Mouse (Mus musculus) stomach, embryonic 14.5 days (tissue): ENCODE measurements at regions not wholly inside any gene's neighbourhood (a gene's known extent, or its start where the extent isn't known, plus 50 kb on each side); places are given as distances from the start of the nearest gene placed in this dataset.

Experiments used
- ATAC-seq: fragments of 200-750 bp; cut with Nextera tagmentation; 2 replicates; pipeline ENCODE4 v1.8.0; 2017; ENCODE audit warnings: low read depth, moderate TSS enrichment; ENCODE audit not compliant: insufficient number of reproducible peaks, insufficient read depth, low FRiP score
- H3K27ac ChIP-seq: fragments of 300-500 bp; sonication (generic); 2 replicates; pipeline ENCODE4 v1.5.1; 2014; ENCODE audit warnings: mild to moderate bottlenecking, low read length, moderate library complexity, mixed read lengths
- H3K27me3 ChIP-seq: fragments of 300-500 bp; sonication (generic); 2 replicates; pipeline ENCODE4 v1.6.1; 2014; ENCODE audit warnings: low read length, control low read depth, mixed read lengths; ENCODE audit not compliant: control insufficient read depth, insufficient read depth
- H3K36me3 ChIP-seq: fragments of 300-500 bp; sonication (generic); 2 replicates; pipeline ENCODE4 v1.6.1; 2014; ENCODE audit warnings: mild to moderate bottlenecking, control low read depth, low read length, moderate library complexity, mixed read lengths; ENCODE audit not compliant: control insufficient read depth, insufficient read depth
- H3K4me1 ChIP-seq: fragments of 300-500 bp; sonication (generic); 2 replicates; pipeline ENCODE4 v1.6.1; 2014; ENCODE audit warnings: low read length, control low read depth, mixed read lengths; ENCODE audit not compliant: control insufficient read depth, insufficient read depth
- H3K4me2 ChIP-seq: fragments of 300-500 bp; sonication (generic); replicated peaks from 2 replicates; pipeline ENCODE4 v1.6.1; 2014; ENCODE audit warnings: low read depth, low read length, control low read depth
- H3K4me3 ChIP-seq: fragments of 300-500 bp; sonication (generic); 2 replicates; pipeline ENCODE4 v1.5.1; 2014; ENCODE audit warnings: low read depth, low read length, control low read depth
- H3K9ac ChIP-seq: fragments of 300-500 bp; sonication (generic); replicated peaks from 2 replicates; pipeline ENCODE4 v1.6.1; 2014; ENCODE audit warnings: low read depth, mild to moderate bottlenecking, control low read depth, low read length, moderate library complexity, mixed read lengths
- H3K9me3 ChIP-seq: fragments of 300-500 bp; sonication (generic); 2 replicates; pipeline ENCODE4 v1.6.1; 2016; ENCODE audit warnings: low read depth, low read length, control low read depth; ENCODE audit not compliant: control insufficient read depth
- WGBS: fragments of 180-500 bp; shearing (Covaris S2); extraction: QIAGEN DNeasy Blood & Tissue Kit; methylation state at CpG from one replicate; pipeline ENCODE4 v1.1.7; 2014; 5-methylcytosine and 5-hydroxymethylcytosine counted together

DNA sequence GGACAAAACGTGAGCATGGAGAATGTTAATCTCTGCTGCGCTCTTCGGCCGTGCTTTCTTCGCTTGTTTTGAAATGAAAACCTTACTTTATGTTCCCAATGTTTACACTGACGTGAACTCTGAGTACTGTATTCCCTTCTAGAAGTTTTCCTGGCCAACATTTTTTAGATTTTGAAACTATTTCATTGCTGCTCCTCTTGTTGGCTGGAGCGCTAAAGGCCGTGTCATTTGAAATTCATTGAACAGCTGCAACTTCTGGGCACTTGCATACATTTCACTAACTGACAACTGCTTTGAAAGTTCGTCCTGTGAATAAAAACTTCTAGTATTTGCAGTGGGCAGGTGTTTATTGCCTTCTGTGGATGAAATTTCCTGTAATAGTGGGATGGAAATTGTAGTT is 157.9 kb upstream of the Fam241a start:
- H3K4me3 ChIP-seq: no peak overlapping the region
- no peaks in the 10 kb centered on the region for H3K9me3 ChIP-seq
- 47% methylated on average over 9 of the region's 9 CpGs for WGBS
- no peak overlapping the region for H3K27ac ChIP-seq
- H3K4me2 ChIP-seq: no peak overlapping the region
- H3K36me3 ChIP-seq: no peaks in the 10 kb centered on the region
- no peaks in the 10 kb centered on the region for H3K4me1 ChIP-seq
- ATAC-seq: no peak
- no peak overlapping the region for H3K9ac ChIP-seq
- 0 out of 2 replicates have a peak, but pooled peaks cover 3% of the 10 kb centered on the region for H3K27me3 ChIP-seq

DNA sequence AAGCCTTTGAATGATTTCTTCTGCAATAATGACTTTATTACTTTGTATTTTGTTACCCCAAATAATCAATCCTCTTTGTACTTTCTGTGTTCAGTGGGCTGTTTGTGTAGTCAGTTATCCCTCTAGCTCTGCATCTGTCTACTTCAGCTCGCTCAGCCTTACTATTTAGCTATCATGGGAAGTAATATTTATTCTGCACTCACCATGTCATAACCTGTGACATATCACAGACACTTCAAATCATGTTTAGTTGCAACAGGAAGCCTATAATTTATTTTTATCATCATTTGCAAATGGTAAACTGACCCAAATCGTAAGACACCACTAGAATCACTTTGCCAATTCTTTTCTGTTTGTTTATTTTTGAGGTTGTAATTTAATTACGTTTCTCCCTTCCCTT is 147.6 kb upstream of the Fam241a start:
- H3K36me3 ChIP-seq: no peaks in the 10 kb centered on the region
- no peak overlapping the region for H3K4me3 ChIP-seq
- WGBS: 72% methylated on average over 3 of the region's 3 CpGs
- H3K4me2 ChIP-seq: no peak overlapping the region
- H3K4me1 ChIP-seq: no peaks in the 10 kb centered on the region
- ATAC-seq: no peak
- no peaks in the 10 kb centered on the region for H3K27me3 ChIP-seq
- H3K9ac ChIP-seq: no peak overlapping the region
- no peaks in the 10 kb centered on the region for H3K9me3 ChIP-seq
- no peak overlapping the region for H3K27ac ChIP-seq

DNA sequence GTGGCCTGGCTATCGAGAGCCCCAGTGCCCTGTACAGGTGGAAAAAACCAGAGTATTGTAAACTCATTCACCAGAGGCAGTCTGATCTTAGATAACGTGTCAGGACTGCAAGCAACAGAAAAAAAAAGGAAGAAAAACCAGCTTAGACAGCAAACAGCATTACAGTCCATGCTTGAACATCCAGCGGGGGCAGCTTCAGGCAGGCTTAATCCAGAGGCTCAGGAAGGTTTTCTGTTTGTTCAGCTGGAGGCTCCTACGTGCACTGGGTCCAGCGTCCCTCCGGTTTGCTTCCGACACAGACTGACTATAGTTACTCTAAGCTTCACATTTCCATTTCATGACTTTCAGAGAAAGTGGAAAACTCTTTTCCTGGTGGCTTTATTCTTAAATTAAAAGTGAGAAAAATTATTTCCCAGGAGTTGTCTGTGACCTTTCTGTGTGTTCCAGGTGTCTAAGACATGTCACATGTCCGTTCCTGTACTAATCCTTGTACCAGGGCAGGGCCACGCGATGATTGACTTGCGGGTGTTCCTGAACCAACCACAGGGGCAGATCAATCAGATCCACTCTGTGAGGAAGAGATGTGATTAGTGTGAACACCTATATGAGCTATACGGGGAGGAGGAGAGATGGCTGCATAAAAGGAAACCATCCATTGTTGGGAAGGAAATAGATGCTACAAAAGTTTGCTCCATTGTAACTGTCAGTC is 144.4 kb upstream of the Fam241a start:
- Histone ChIP-seq H3K4me3 (no peak overlapping the region), H3K9me3 (no peaks in the 10 kb centered on the region), H3K36me3 (no peaks in the 10 kb centered on the region), H3K27ac (no peak overlapping the region; the same call in 1 of the 2 replicates), H3K27me3 (no peaks in the 10 kb centered on the region), H3K4me2 (no peak overlapping the region), H3K9ac (no peak overlapping the region), H3K4me1 (no peaks in the 10 kb centered on the region)
- WGBS: 40% methylated on average over 12 of the region's 12 CpGs
- ATAC-seq: peak; percentile 90

DNA sequence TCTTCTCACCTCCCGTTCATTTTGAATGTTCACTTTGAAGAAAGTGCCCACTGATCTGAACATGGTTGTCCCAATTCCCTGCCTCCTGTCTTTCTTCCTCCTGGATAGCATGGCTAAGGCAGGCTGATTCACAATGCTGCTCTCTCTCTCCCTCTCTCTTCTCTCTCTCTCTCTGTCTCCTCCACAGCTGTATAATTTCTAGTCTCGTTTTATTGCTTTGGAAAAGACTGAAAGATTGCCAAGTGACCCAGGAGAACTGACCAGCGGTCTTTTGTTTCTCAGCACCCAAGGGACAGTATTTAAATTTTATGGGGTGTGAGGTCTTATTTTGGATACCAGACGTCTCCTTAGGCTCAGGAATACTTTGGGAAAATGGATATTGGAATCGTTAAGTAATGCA is 143.1 kb upstream of the Fam241a start:
- Histone ChIP-seq H3K27ac (no peak overlapping the region), H3K4me1 (no peaks in the 10 kb centered on the region), H3K27me3 (peaks cover 4% of the 10 kb centered on the region; the same call in 1 of the 2 replicates), H3K4me2 (no peak overlapping the region), H3K36me3 (no peaks in the 10 kb centered on the region), H3K9me3 (no peaks in the 10 kb centered on the region), H3K9ac (no peak overlapping the region), H3K4me3 (no peak overlapping the region)
- ATAC-seq: no peak
- 43% methylated on average over 5 of the region's 5 CpGs for WGBS

DNA sequence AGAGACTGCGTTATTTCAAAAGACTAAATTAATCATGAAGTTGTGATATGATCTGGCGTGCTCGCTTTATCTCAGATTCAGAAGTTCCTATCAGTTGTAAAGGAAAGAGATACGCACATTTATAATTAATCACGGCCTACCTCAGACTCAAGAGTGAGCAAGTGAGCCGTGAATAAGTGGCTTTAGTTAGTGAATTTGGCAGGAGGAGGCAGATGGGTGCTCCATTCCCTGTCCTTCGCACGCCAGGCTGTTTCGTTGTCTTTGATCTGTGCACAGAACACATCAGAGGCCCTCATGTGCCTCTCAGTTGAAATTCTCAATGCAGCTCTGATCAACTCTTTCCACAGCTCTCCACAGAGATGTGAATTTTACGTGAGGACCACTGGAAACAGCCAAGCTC is 140.4 kb upstream of the Fam241a start:
- H3K27ac ChIP-seq: no peak overlapping the region
- no peaks in the 10 kb centered on the region for H3K9me3 ChIP-seq
- no peak for ATAC-seq
- no peaks in the 10 kb centered on the region for H3K36me3 ChIP-seq
- WGBS: 56% methylated on average over 10 of the region's 10 CpGs
- no peak overlapping the region for H3K9ac ChIP-seq
- H3K4me3 ChIP-seq: no peak overlapping the region
- peaks cover 4% of the 10 kb centered on the region; the same call in 1 of the 2 replicates for H3K27me3 ChIP-seq
- no peaks in the 10 kb centered on the region for H3K4me1 ChIP-seq
- no peak overlapping the region for H3K4me2 ChIP-seq

DNA sequence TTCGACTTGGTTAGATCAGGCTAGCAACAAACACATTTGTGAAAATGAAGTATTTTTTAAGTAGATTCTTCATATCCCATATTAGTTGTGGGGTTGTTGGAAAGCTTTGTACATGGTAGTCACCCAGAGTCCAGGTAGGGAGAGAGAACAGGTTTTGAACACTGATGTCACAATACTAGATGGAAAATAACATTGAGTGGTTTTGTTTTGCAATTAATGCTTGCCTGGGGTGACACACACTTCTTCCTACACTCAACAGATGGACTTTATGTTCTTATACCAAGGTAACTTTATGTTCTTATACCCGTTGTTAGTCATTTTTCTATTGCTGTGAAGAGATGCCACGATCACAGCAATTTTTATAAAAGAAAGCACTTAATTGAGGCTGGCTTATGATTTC is 134.2 kb upstream of the Fam241a start:
- Histone ChIP-seq H3K9ac (no peak overlapping the region), H3K4me2 (no peak overlapping the region), H3K9me3 (no peaks in the 10 kb centered on the region), H3K36me3 (no peaks in the 10 kb centered on the region), H3K4me1 (no peaks in the 10 kb centered on the region), H3K27me3 (peaks cover 3% of the 10 kb centered on the region; the same call in 1 of the 2 replicates), H3K4me3 (no peak overlapping the region), H3K27ac (no peak overlapping the region)
- 86% methylated on average over 3 of the region's 3 CpGs for WGBS
- ATAC-seq: no peak

DNA sequence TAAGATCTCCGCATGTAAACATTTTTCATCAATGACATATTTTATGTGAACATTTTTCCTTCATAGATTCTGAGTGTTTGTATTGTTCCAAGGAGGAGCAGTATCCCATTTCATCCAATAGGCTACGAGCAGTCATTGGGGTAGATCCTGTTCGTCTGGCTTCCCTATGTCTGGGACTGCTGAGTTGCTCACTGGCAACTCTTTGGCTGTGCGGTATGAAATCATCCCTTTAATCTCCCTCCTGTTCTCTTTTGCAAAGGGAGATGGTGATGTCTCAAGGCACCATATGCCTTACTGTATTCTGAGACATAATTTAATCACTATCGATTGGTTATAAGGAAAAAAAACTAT is 133.4 kb upstream of the Fam241a start:
- Histone ChIP-seq H3K9me3 (no peaks in the 10 kb centered on the region), H3K9ac (no peak overlapping the region), H3K4me3 (no peak overlapping the region), H3K27ac (0 out of 2 replicates have a peak overlapping the region, but pooled peaks have one; percentile 29), H3K4me1 (no peaks in the 10 kb centered on the region), H3K36me3 (no peaks in the 10 kb centered on the region), H3K27me3 (no peaks in the 10 kb centered on the region), H3K4me2 (no peak overlapping the region)
- ATAC-seq: peak; percentile 56; the same call in 1 of the 2 replicates
- WGBS: 55% methylated on average over 5 of the region's 5 CpGs

DNA sequence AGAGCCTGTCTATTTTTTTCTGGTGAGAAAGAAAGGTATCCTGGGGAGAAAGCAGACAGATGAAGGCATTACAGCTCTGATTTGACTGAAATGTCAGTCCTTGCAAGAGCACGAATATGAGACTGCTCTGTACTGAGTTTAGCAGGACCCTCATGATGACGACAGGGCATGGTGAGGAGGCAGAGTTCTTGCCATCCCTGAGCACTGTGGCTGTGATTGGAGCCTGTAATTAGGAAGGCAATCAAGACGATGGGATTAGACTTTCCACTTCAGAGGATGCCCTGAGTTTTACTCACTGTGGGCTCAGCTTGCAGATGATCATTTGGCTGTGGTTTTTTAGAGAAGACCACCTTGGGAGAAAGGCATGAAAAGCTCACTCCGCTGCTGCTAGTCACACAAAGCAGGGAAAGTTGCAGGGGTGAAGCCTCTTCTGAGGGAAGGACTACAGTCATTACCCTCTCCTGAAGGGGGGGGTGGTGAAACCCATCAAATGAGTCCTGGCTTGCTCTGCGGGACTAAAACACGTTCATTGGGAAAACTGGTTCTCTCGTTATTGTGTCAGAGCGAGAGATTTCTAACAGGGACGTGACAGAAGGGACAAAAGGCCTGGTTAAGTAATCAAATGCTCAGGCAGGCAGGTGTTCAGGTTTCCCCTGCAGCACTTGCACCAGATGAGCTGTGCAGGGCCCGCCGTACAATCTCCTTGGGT is 132.9 kb upstream of the Fam241a start:
- Histone ChIP-seq H3K27me3 (no peaks in the 10 kb centered on the region), H3K27ac (peak overlapping the region; percentile 22), H3K4me2 (no peak overlapping the region), H3K9me3 (no peaks in the 10 kb centered on the region), H3K4me3 (no peak overlapping the region), H3K36me3 (no peaks in the 10 kb centered on the region), H3K4me1 (no peaks in the 10 kb centered on the region), H3K9ac (no peak overlapping the region)
- WGBS: 37% methylated on average over 11 of the region's 11 CpGs
- ATAC-seq: peak; percentile 56; the same call in 1 of the 2 replicates
